Mouse (Mus musculus) bone marrow, adult 2 months (tissue): ENCODE results near the gene Alox5ap.

ENCODE experiments used
- CTCF ChIP-seq: fragments of 200-500 bp; IDR thresholded peaks from 2 replicates; pipeline ENCODE4 v1.5.1; 2011; ENCODE audit warnings: low read length, control low read depth; ENCODE audit not compliant: control insufficient read depth, insufficient read depth
- POLR2A ChIP-seq: fragments of 200-500 bp; IDR thresholded peaks from 2 replicates; pipeline ENCODE4 v1.6.1; 2011; ENCODE audit warnings: low read depth, mild to moderate bottlenecking, control low read depth, low read length, borderline replicate concordance; ENCODE audit not compliant: control insufficient read depth

- no peak for TF ChIP-seq CTCF
- TF ChIP-seq POLR2A = no peak
Observed at GRCm38 (mm10) chr5:149252303-149252702, 12.3 kb upstream of the Alox5ap start.
